Mouse (Mus musculus) left cerebral cortex, adult 2 months (tissue): ENCODE data around the gene Btbd2. TPM values are rescaled to one million over a fixed set of nuclear protein-coding genes. Genes with fewer than 3 reads are reported as not detected.

ENCODE experiments used
- DNase-seq, 2 experiments: peaks; one replicate each; pipeline ENCODE4 v3.0.0; 2021 to 2022; ENCODE audit warnings: low spot score in 2 of 2, mixed read lengths in 1 of 2; ENCODE audit errors: extremely low spot score in 1 of 2
- H3K27ac ChIP-seq: fragments of 200-600 bp; 2 replicates; pipeline ENCODE4 v1.8.1; 2022
- H3K4me3 ChIP-seq: fragments of 200-600 bp; 2 replicates; pipeline ENCODE4 v1.8.1; 2022
- CTCF ChIP-seq: fragments of 200-600 bp; IDR thresholded peaks from 2 replicates; pipeline ENCODE4 v1.8.1; 2022; ENCODE audit warnings: antibody characterized with exemption, mild to moderate bottlenecking, moderate library complexity
- intact Hi-C: fragments of 180-260 bp; cut with DNase I; formaldehyde crosslinking; loops from one replicate; pipeline ENCODE4 v1.15.1; 2025
- total RNA-seq, 2 experiments: library from RNA; stranded (reverse); gene quantifications; 2 replicates each; pipeline ENCODE4 v1.2.3; 2021

The Btbd2 gene
- total RNA-seq, 2 experiments from 2014 or later, result 85.1 to 96.7 TPM

GRCm38 (mm10) chr10:80665981-80666733, 9.3 kb upstream of the Btbd2 start:
- Histone ChIP-seq H3K4me3 (no peak overlapping the region), H3K27ac (0 out of 2 replicates have a peak overlapping the region, but pooled peaks have one; percentile 53)
- intact Hi-C loops, result no loop called here
- no peak for TF ChIP-seq CTCF
- DNase-seq, result no peak

- Histone ChIP-seq H3K27ac (peak overlapping the region; percentile 53), H3K4me3 (no peak overlapping the region)
- DNase-seq, result no peak
- intact Hi-C loops, result no loop called here
- TF ChIP-seq CTCF, result no peak
Measured at GRCm38 (mm10) chr10:80665459-80665858, 8.6 kb upstream of the Btbd2 start.

- TF ChIP-seq CTCF, result no peak
- no peak for DNase-seq
- Histone ChIP-seq H3K27ac (peak overlapping the region; percentile 75), H3K4me3 (no peak overlapping the region)
- intact Hi-C loops, result no loop called here
Measured at GRCm38 (mm10) chr10:80665016-80665380, 8.1 kb upstream of the Btbd2 start.

GRCm38 (mm10) chr10:80664197-80665015, 7.5 kb upstream of the Btbd2 start:
- intact Hi-C loops, result no loop called here
- no peak for TF ChIP-seq CTCF
- no peak for DNase-seq
- Histone ChIP-seq H3K27ac (peak overlapping the region; percentile 75), H3K4me3 (no peak overlapping the region; the same call in 1 of the 2 replicates)

GRCm38 (mm10) chr10:80663485-80664196, 6.8 kb upstream of the Btbd2 start:
- Histone ChIP-seq H3K27ac (no peak overlapping the region), H3K4me3 (no peak overlapping the region)
- TF ChIP-seq CTCF, result no peak
- intact Hi-C loops, result no loop called here
- DNase-seq, result no peak

- TF ChIP-seq CTCF, result peak; percentile 66
- DNase-seq, result no peak
- H3K27ac ChIP-seq, result no peak overlapping the region
- H3K4me3 ChIP-seq, result no peak overlapping the region
- intact Hi-C loops, result no loop called here
Measured at GRCm38 (mm10) chr10:80661149-80661548, 4.3 kb upstream of the Btbd2 start.

- DNase-seq, result peak; percentile 65 to 74
- peak; percentile 93 for TF ChIP-seq CTCF
- peak overlapping the region; percentile 40; the same call in 1 of the 2 replicates for H3K4me3 ChIP-seq
- no peak overlapping the region for H3K27ac ChIP-seq
- intact Hi-C loops, result loop anchor here (1.0 to 5.0 kb wide), 2 partner anchors 29 to 43 kb away; partner anchors contain the start of genes Izumo4 and Mob3a
Measured at GRCm38 (mm10) chr10:80659213-80659612, 2.3 kb upstream of the Btbd2 start.

GRCm38 (mm10) chr10:80658841-80659202, 2.0 kb upstream of the Btbd2 start:
- H3K27ac ChIP-seq, result no peak overlapping the region
- no peak for DNase-seq
- intact Hi-C loops, result loop anchor here (1.0 to 5.0 kb wide), 2 partner anchors 29 to 43 kb away; partner anchors contain the start of genes Izumo4 and Mob3a
- no peak overlapping the region for H3K4me3 ChIP-seq
- no peak for TF ChIP-seq CTCF

GRCm38 (mm10) chr10:80658194-80658840, 1.4 kb upstream of the Btbd2 start:
- intact Hi-C loops, result loop anchor here (5.0 kb wide), 1 partner anchor 44 kb away; the partner anchor contains the start of genes Izumo4 and Mob3a
- H3K4me3 ChIP-seq, result no peak overlapping the region
- no peak overlapping the region for H3K27ac ChIP-seq
- no peak for TF ChIP-seq CTCF
- no peak for DNase-seq

GRCm38 (mm10) chr10:80656130-80656862, 575 bp downstream of the Btbd2 start:
- peak overlapping the region; percentile 93 for H3K27ac ChIP-seq
- DNase-seq, result peak; percentile 93
- intact Hi-C loops, result loop anchor here (2.0 to 5.0 kb wide), 3 partner anchors 21 to 46 kb away; partner anchors contain the start of genes Csnk1g2, Izumo4 and Mob3a
- H3K4me3 ChIP-seq, result peak overlapping the region; percentile 71
- no peak for TF ChIP-seq CTCF
